Mouse (Mus musculus) layer of hippocampus, postnatal 14 days (tissue): ENCODE data around the gene Mast3. TPM values are rescaled to one million over a fixed set of nuclear protein-coding genes. Genes with fewer than 3 reads are reported as not detected.

Source experiments
- DNase-seq, 2 experiments: peaks; one replicate each; pipeline ENCODE4 v3.0.0; 2021 to 2022; ENCODE audit warnings: low spot score in 2 of 2, mixed read lengths in 1 of 2
- long read RNA-seq, 2 experiments: library from polyadenylated mRNA; stranded (forward); transcript quantifications; one replicate each; pipeline ENCODE4 v2.0.0; 2021
- total RNA-seq, 2 experiments: library from RNA; stranded (reverse); gene quantifications; 2 replicates each; pipeline ENCODE4 v1.2.3; 2021

The Mast3 gene
- 100 to 1,000 TPM; 295 to 297 TPM for total RNA-seq
- long read RNA-seq, experiment 1, full-length matches to known transcripts: 16 of 133 reads
- long read RNA-seq, experiment 1, partial matches to known transcripts: 69 of 133 reads
- long read RNA-seq, experiment 1, other reads (novel, unspliced or antisense): 48 of 133 reads
- long read RNA-seq, experiment 2, full-length matches to known transcripts: 21 of 191 reads
- long read RNA-seq, experiment 2, partial matches to known transcripts: 56 of 191 reads
- long read RNA-seq, experiment 2, other reads (novel, unspliced or antisense): 114 of 191 reads

DNA sequence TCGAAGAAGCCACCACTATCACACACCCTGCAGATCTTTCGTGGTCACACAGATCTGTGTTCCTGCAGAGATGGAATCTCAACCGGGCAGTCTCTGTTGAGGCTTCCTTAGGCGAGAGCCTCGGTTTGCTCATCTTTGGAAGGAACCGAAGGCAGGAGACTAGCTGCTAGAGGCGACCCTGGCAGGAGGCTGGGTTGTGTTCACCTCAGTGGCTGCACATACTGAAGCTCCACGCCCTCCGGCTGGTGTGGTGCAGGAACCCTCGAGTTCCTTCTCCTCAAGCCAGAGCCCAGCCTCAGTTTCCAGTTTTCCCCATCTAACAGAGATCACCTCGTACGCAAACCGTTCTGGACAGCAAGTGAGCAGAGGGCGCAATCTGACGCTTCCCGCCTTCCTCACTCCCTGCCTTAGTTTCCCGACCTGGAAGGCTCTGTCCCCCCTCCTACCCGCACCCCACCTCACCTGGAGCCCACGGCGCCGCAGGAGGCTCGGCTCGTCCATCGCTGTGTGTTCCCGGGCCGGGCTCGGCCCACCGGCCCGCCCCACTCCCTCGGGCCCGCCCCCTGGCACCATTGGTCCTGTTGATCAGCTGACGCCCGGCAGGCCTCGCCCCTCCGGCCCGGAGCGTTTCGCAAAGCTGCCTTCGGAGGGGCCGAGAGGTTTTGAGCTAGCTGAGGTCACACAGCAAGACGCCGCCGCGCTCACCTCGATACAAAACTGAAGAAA lies at the start of gene Mast3:
TSS of gene Mast3 (minus strand) at position 574 of the 726 bp plus-strand sequence.
- DNase-seq: peak in 1 of 2 experiments; percentile 82

DNA sequence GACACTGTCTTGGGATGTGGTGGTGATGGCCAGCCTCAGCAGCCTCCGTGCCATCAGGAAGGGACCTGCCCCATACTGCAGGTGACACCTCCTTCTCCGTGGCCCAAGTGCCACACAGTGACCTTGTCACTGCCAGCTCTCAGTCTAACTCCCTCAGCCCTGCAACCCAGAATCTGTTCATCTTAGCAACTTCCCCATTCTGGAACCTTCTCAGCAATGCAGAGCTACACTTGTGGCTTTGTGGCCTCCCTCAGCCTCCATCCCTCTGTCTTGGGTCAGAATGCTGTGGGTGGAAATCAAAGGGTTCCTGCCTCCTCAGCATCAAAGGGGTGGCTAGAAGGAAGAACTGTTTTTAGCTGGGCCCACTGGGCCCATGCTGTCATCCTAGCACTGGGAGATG lies 49.0 kb upstream of the Mast3 start:
- DNase-seq: no peak

DNA sequence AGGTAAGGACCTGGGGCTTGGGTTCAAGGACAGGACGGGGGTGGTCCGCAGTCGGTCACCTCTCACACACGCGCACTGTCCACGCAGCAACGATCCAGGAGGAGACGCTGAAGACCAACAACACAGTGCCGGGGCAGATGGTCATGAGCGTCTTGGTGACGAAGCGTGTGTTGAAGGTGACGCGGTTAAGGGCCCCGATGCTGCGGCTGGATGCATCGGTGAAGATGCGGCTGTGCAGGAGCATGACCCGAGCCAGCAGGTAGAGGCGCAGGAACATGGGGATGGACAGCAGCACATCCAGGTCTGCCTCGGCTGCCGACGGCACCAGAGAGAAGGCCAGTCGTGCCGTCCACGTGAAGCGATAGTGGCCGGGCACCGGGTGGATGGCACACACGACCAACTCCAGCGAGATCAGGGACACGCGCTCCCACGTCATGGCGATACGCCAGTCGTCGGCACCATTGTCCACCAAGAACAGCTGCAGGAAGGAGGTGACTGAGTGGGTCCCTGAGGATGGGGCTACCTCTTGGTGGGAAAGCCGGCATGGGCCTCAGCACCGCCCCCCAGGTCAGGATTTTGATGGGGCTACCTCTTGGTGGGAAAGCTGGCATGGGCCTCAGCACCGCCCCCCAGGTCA lies 47.9 kb upstream of the Mast3 start:
- DNase-seq: no peak

DNA sequence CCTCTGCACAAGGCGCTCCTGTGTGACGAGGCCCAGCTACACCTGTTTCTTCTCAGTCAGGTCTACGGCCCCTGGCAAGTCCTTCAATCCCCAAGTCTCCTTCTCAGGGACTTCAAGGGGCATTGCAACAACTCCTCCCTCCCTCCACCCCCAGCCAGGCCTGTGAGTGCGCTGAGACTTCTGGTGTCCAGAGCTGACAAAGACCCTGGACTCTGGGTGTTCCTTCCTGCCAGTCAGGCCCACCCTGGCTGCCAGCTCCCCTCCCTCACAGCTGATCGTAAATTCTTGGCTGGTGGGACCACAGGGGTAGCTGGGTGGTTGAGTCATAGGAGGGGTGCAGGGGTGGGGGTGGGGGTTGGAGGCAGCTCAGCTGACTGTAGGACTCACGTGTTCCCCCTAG lies 47.0 kb upstream of the Mast3 start:
- no peak for DNase-seq

DNA sequence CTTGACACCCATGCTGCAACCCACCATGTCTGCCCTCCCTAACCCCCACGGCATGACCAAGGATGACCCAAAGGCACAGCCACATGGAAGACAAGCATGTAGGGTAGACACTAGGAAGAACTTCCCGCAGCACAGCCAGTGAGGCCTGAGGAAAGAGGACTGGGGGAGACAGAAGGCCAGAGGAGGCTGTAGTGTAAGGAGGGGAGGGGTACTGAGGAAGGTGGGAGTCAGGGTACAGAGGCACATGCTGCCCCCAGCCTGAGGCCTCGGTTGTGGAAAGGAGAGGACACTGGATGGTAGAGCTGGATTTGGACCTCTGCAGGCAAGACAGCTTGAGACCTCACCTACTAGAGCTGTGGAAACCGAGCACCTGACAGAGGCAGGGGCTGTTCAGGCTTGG lies 46.1 kb upstream of the Mast3 start:
- DNase-seq: no peak

DNA sequence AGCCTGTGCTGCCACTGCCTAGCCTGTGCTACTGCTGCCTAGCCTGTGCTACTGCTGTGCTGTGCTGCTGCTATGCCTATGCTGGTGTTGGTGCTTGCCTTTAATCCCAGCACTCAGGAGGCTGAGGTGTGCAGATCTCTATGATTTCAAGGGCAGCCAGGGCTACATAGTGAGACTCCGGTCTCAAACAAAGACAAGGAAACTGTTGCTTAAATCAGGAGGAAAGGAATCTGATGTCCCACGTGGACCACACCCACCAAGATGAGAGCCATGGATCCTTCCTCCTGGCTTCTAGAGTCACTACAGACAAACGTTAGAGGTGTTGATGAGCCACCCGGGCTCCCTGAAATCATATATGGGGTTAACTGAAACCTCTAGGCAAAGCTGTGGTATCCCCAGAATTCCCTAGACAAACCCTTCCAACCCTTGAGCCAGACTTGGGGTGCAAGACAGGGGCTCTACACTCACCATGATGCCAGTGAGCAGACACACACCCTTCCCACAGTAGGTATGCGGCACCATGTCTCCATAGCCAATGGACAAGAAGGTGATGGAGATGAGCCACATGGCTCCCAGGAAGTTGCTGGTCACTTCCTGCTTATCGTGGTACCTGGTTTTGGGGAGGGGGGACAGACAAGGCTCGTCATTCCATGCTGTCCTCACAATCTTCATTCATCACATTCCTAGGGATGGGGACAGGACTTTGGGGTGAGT lies 45.4 kb upstream of the Mast3 start:
- DNase-seq: no peak

DNA sequence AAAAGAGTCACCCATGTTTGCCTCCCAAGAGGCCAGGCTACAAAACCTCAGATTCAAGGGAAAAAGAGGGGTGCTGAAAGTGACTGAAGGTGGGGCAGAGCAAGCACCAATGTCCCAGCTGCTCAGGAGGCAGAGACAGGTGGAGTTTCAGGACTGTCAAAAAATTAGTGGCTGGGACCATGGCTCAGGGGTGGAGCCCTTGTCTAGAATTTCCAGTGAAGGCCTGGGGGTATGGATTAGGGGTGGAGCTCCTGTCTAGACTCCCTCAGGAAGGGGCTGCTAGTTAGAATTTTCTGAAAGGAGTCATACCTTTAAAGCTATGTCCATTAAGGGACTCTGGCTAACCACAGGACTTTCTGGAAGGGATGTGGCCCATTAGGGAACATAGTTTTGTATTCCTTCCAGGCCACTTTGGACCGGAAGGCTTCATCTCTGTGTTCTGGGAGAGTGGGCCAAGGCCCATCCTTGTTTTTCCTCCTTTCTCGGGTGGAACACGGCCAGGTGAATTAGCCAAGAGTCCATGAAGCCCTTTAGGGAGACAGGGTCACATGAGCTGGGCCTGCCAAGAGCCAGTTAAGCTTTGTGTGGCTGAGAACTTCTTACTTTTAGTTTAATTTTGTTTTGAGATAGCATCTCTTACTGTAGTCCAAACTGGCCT lies 44.6 kb upstream of the Mast3 start:
- no peak for DNase-seq

DNA sequence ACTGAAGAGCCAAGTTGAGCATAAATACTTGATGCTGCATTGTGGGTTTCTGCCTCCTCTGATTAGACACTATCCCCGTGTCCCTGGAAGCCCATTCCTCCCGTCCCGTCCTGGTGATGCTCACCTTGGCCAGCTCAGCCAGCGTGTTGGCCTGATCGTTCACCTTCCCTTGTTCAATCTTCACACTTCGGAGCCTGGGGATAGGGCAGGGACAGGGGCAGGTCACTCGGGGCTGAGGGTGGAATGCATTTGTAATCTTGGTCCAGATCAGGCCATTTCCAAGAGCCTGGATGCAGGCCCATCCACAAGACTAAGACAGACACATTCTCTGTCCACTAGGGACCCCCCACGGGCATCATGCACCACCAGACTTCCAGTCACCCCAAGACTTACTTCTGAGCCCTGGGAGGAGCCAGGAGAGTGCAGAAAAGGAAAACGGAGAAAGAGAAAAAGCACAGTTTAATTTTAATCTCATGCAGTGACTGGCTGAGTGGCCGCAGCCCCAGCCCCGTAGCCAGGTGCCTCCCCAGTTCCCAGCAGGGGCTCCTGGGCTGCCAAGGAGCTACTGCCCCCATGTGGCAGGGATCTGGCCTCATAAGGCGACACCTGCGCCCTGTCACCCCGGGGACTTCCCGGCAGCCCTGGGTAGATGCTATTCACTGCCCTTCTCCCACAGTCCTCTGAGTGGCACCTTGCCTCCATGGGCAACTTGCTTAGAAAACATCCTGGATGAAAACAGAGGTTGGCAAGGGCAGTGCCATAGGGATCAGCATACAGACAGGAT lies 41.7 kb upstream of the Mast3 start:
- DNase-seq: no peak

DNA sequence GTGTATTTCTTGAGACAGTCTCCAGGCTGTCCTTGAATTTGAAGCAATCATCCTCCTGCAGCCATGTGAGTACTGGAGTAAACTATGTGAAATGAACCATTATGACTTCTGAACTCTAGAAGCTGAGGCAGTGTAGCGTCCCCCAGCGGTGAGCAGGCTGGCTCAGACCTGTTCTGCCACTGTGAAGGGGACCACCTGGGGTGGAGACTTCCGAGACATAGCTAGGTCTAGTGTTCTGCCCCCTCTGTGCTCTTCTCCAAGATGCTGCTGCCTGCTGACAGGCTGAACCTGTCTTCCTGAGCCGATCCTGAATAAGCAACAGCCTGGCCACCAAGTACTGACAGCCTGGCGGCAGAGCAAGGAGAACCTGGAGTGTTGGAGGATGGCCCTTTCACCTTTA lies 40.3 kb upstream of the Mast3 start:
- DNase-seq: no peak

DNA sequence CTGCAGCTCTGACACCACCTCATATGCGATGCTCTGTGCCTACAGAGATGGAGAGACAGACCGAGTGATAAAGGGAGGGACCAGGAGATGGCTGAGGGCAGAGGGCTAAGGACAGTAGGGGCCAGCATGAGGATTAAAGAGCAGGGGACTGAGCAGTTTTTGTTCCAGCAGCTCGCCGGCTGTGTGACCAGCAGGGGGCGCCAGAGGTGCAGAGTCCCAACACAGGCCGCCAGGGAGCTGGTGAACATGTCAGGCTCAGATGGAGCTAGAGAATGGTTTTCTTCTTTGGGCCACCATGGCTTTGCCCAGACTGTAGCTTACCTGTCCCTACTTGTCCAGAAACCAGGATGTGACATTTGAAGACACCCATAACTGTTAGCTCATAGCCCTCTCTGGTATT lies 39.7 kb upstream of the Mast3 start:
- peak; percentile 87 to 90 for DNase-seq

DNA sequence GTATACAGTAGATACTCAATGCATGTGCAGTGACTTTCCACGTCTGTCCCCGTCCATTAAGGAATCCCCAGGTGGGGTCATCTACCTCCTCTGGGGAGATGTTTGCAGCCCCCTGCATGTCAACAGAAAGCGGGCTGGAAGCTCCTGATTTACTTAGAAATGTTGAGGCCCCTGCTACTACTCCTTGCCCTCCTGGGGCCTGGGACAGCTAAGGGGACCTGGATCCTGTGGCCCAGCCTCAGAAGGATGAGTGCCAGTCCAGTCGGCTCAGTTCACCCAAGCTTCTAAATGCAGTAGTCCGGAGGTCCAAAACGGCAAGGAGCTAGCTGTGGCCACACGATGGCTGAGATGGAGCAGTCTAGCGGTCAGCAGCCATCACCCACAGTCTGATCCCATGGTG lies 39.1 kb upstream of the Mast3 start:
- DNase-seq: no peak

DNA sequence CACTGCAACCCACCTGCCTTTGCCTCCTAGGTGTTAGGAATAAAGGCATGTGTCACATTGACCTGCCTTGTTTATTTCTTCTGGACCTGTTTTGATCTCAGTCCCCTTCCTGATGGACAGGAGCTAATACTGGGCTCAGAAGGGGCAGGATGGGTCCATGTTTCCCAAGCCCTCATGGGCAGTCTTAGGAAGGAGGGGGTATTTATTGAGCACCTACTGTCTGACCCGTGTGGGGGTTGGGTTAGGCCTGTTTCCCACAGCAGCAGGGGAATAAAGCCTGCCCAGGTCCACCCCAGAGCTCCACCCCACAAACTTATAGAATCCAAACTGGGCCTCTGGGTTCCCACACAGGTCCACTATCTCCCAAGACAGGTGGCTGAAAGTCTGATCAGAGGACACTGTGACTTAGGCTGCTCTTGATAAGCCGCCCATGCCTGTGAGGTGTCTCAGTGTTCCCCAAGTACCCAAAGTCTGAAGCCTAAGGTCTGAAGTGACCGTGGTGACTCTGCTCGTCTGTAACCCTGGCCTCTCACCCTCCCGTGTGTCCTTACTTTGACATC lies 38.4 kb upstream of the Mast3 start:
- DNase-seq: no peak

DNA sequence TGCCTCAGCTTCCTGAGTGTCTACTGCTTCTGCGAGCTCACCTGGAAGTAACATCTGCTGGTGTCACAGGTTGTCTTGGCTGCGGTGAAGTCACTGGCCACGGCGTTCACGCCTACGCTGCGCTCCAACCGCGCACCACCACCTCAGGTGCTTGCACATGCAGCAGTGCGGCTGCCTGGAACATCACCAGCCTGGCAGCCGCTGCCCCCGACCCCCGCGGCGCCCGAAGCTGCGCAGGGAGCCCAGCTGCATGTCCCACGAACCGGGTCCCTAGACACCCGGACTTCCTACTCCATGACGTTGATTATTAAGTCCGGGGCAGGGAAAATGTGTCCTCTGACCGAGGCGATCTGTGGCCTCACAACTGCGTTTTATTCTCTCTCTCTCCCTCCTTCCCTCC lies 37.6 kb upstream of the Mast3 start:
- no peak for DNase-seq

DNA sequence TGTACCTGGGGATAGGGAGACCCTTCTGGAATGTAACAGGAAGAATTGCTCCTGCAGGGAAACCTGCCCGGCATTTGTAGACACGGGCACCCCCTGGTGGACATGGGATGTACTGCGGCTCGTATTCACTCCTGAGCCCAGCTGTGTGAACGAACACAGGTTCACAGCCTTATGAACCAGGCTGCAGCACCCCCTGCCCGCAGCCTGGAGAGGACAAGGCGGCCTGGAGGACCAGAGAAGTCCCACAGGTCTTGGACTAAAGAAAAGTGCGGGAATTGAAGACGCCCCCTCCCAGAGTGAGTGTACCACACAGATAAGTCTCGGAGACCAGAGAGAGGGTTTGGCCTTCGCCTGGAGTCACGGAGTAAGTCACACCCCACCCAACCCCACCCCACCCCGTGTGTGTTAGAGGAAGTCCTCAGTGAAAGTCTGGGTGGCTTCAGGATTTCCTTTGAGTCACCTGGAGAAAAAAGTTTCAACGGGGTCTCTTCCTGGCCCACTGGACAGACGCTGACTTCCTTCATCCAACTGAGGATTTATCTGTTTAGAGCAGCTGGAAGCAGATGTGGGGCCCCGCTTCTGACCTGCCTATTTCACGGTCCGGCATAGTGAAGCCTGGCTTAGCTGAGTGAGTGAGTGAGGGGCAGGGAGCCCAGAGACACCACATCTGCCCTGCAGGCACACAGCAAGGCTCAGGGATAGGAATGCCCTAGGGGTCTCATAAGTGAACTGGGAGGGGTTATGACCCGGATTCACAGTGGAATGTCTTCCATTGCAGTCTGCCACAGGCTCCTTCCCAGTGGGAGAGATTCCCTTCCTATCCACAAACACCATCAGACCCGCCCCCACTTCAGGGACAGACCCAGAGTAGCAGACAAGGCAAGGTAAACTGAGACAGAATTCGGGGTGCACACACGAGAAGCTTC lies 36.6 kb upstream of the Mast3 start:
- DNase-seq: peak; percentile 92

DNA sequence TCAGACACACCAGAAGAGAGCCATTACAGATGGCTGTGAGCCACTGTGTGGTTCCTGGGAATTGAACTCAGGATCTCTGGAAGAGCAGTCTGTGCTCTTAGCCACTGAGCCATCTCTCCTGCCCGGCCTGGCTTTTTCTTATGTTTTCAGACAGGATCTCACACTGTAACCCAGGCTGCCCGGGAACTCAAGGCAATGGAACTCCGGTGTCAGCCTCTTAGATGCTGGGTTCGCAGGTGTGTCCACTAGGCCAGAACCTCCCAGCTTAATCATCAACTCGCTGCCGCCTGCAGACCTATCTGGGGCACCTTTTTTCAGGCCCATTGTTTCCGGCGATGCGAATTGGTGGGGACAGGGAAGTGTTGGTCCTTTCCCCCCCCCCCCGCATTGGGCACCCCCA lies 35.7 kb upstream of the Mast3 start:
- DNase-seq: no peak

DNA sequence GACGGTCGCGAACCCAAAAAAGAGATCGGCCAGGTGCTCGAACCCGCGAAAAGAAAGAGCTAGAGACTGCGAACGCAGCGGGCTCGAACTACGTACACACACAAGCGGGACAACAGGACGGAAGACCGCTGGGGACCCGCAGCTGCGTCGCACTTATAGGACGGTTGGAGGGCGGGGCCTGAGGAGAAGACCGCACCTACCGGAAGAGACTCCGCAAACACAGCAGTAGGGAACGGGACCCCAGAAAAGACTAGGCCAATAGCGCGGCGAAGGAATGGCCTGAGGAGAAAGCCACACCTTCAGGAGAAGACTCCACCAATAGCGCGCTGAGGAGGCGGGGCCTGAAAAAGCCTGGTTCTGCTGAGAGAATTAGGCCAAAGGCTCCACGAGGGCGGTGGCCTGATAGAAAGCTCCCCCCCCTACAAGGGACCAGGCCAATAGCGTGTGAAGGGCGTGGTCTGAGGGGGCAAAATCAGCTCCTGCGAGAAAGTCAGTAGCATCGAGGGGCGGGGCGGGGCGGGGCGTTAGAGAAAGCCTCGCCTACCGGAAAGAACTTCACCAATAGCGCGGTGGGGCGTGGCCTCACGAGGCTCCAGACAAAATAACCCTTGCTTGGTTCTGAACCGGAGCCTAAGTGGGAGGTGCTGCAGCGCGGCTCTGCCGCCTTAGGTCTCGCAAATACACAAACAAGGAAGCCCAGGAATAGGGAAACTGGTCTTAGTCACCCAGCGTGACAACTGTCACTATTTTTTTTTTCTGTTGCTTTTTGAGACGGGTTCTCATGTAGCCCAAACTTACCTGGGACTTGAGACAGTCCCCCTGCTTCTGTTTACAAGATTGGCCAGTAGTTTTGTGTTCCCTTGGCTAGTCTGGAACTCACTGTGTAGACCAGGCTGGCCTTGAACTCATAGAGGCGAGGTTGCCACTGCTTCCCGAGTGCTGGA lies 34.8 kb upstream of the Mast3 start, which contains the start of gene Arrdc2:
TSS of gene Arrdc2 (minus strand) at position 313 of the 944 bp plus-strand sequence.
- peak; percentile 97 to 100 for DNase-seq

DNA sequence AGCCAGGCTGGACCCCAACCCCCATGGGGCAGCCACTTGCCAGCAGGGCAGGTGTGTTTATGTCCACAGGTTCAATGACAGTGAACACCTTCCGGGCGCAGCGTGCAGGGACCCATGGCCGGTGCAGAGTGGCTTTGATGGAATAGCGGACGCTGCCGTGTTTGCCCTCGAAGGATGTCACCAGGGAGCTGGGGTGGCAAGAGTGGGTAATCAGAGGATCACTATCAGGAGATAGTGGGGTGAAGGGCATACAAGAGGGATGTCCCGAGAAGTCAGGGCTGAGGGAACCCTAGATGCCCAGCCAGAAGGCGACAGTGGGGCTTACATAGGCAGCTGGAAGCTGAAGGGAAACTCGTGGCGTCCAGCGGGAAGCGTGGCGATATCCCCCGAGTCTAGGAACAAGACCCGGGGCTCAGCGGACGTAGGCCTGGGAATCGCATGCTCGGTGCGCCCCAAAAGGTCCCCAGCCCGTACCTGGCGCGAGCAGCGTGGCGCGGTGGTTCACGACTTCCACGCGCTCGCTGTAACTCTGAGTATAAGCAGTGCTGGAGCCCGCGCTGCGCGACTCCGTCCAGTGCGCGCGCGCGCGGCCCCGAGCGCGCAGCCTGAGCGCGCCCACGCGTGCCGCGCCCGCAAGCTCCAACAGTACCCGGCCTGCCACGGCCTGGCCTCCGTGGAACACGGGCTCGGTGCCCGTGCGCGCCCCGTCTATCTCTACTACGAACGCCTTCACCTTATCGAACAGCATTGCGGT lies 34.0 kb upstream of the Mast3 start:
- DNase-seq: no peak
